Mouse (Mus musculus) ovary, postnatal 10 days (tissue): ENCODE data around the gene Rbm4b.
A peak's percentile ranks its signal among the peaks of the same experiment; 100 is the strongest.
"Not testable (repeated sequence)": the region's sequence is repeated elsewhere in the genome, so short reads cannot be mapped to it uniquely, and the experiment has no call there.

ENCODE experiments used
- DNase-seq: peaks from one replicate; pipeline ENCODE4 v3.0.0; 2022; ENCODE audit warnings: low spot score

Gene Rbm4b

GRCm38 (mm10) chr19:4810746-4811062 is 54.4 kb downstream of the Rbm4b start:
- peak; percentile 18 for DNase-seq

GRCm38 (mm10) chr19:4811063-4811908 is 55.0 kb downstream of the Rbm4b start, which contains the start of the genes Gm21992 and Rbm14:
TSS of gene Gm21992 (minus strand) at chr19:4811612.
TSS of gene Rbm14 (minus strand) at chr19:4811634.
- DNase-seq: peak; percentile 97

GRCm38 (mm10) chr19:4811909-4812242 is 55.6 kb downstream of the Rbm4b start:
- no peak for DNase-seq

- not testable (repeated sequence) for DNase-seq
Observed at GRCm38 (mm10) chr19:4812334-4812949, 56.1 kb downstream of the Rbm4b start.

- DNase-seq: no peak
Observed at GRCm38 (mm10) chr19:4813015-4813414, 56.7 kb downstream of the Rbm4b start.
